Mouse (Mus musculus) E14TG2a.4 (cell line): ENCODE data around the gene Slc12a9.

Experiments
- CTCF ChIP-seq: conservative IDR thresholded peaks from 2 replicates; pipeline ENCODE4 v1.5.1; 2014; ENCODE audit warnings: low read length
- POU5F1 ChIP-seq: IDR thresholded peaks from 2 replicates; pipeline ENCODE4 v1.6.1; 2014; ENCODE audit warnings: low read length, borderline replicate concordance

GRCm38 (mm10) chr5:137354091-137354490, 20.7 kb upstream of the Slc12a9 start:
- TF ChIP-seq CTCF (no peak), POU5F1 (no peak)
